8 mouse cellular contexts compared by ENCODE assay signal in the genomic region with DNA sequence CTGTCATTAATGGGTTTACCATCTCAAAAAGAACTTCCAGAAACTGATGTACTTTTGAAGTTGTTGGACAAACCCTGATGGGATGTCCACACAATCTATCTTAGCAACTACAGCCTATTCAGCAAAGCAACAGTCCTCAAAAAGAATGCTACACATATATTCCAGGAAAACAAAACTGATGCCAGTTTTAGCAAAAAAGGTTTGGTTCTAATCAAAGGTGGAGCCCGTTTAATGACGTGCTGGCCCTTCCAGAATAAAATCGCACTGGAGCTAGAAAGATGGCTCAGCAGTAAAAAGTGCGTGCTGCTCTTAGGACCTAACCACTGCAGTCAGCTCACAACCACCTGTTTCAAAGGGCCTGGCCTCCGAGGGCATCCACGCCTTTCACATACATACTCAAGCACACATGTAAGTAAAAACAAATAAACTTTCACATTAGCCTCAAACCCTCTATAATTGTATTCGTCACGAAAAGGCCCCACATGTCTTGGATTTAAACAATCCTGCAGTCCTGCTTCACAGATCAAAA. TPM values are rescaled to one million over a fixed set of nuclear protein-coding genes. Genes with fewer than 3 reads are reported as not detected.
DNase-seq lines count a peak whose midpoint lies in the region; TF ChIP-seq lines count a peak whose summit lies in the region.

No protein-coding gene starts in this region.

- H3K27me3 ChIP-seq in cerebellum, adult 2 months (ENCODE audit: control insufficient read depth, insufficient read depth, low read length): no peaks in the 10 kb centered on the region
- H3K27me3 ChIP-seq in E14TG2a.4 (ENCODE audit: insufficient read depth, low read length): no peaks in the 10 kb centered on the region
- 0 out of 2 replicates have a peak, but pooled peaks cover 7% of the 10 kb centered on the region for H3K27me3 ChIP-seq in hindbrain, embryonic 10.5 days (ENCODE audit: insufficient read depth, poor library complexity, severe bottlenecking)
- H3K27me3 ChIP-seq in midbrain, embryonic 10.5 days (ENCODE audit: low read depth, poor library complexity, severe bottlenecking): peaks cover 10% of the 10 kb centered on the region

- H3K27ac ChIP-seq in cerebellum, adult 2 months (ENCODE audit: insufficient read depth, low read length): no peak overlapping the region
- H3K27ac ChIP-seq in hindbrain, embryonic 10.5 days: no peak overlapping the region
- H3K27ac ChIP-seq in midbrain, embryonic 10.5 days (replicated peaks): no peak overlapping the region

- peaks cover 2% of the 10 kb centered on the region; the same call in 1 of the 2 replicates for H3K4me1 ChIP-seq in cerebellum, adult 2 months (ENCODE audit: control insufficient read depth, insufficient read depth, low read length)
- peaks cover 40% of the 10 kb centered on the region for H3K4me1 ChIP-seq in E14TG2a.4 (replicated peaks; ENCODE audit: low read depth, low read length)
- peaks cover 28% of the 10 kb centered on the region for H3K4me1 ChIP-seq in hindbrain, embryonic 10.5 days (replicated peaks)
- peaks cover 29% of the 10 kb centered on the region for H3K4me1 ChIP-seq in midbrain, embryonic 10.5 days

- DNase-seq in cerebellum, adult 2 months: no peak
- DNase-seq in cerebellum, adult 9-11 months: no peak
- no peak for DNase-seq in hindbrain, embryonic 10.5 days (ENCODE audit: low spot score)
- no peak for DNase-seq in midbrain, embryonic 10.5 days (ENCODE audit: low spot score)
- DNase-seq in right cerebral cortex, postnatal 10 days (ENCODE audit: low spot score in 2 of 2): no peak
- no peak for DNase-seq in urinary bladder, postnatal 4 days (ENCODE audit: low spot score in 2 of 2)
- no peak for DNase-seq in urinary bladder, adult 18-20 months (ENCODE audit: low spot score in 2 of 2)

- no peaks in the 10 kb centered on the region for H3K9me3 ChIP-seq in E14TG2a.4 (ENCODE audit: low read length)
- no peaks in the 10 kb centered on the region for H3K9me3 ChIP-seq in hindbrain, embryonic 10.5 days
- H3K9me3 ChIP-seq in midbrain, embryonic 10.5 days (replicated peaks): no peaks in the 10 kb centered on the region

- TF ChIP-seq POLR2A in cerebellum, adult 2 months (IDR thresholded peaks at IDR 0.05; ENCODE audit: borderline replicate concordance, insufficient read depth, low read length): no peak

- no peak for TF ChIP-seq CTCF in cerebellum, adult 2 months (IDR thresholded peaks at IDR 0.05; ENCODE audit: borderline replicate concordance, insufficient read depth, low read depth, low read length)
- TF ChIP-seq CTCF in E14TG2a.4 (conservative IDR thresholded peaks at IDR 0.05; ENCODE audit: low read length): no peak

- 71% methylated on average over 8 of the region's 8 CpGs for WGBS in cerebellum, adult 2 months
- WGBS in hindbrain, embryonic 10.5 days: 84% methylated on average over 8 of the region's 8 CpGs
- WGBS in midbrain, embryonic 10.5 days: 83% methylated on average over 8 of the region's 8 CpGs

- H3K36me3 ChIP-seq in E14TG2a.4 (ENCODE audit: insufficient read depth, low read length): peaks cover 42% of the 10 kb centered on the region
- peaks cover 48% of the 10 kb centered on the region for H3K36me3 ChIP-seq in hindbrain, embryonic 10.5 days
- H3K36me3 ChIP-seq in midbrain, embryonic 10.5 days: peaks cover 46% of the 10 kb centered on the region

- peak overlapping the region; percentile 39 for H3K4me3 ChIP-seq in cerebellum, adult 2 months (replicated peaks; ENCODE audit: insufficient read depth, low read depth, low read length)
- peak overlapping the region; percentile 89 for H3K4me3 ChIP-seq in E14TG2a.4 (replicated peaks; ENCODE audit: low read length)
- H3K4me3 ChIP-seq in hindbrain, embryonic 10.5 days: peak overlapping the region; percentile 95
- H3K4me3 ChIP-seq in midbrain, embryonic 10.5 days: peak overlapping the region; percentile 91

RNA-seq across cellular contexts. Expression of gene Atp13a3, which starts 18.8 kb away (rescaled TPM):
- 31.4 and 34.7 TPM in 2 replicates for polyA plus RNA-seq in cerebellum, adult 2 months (2012; rRNA removed)
- polyA plus RNA-seq in hindbrain, embryonic 10.5 days (2016; fragmentation: Nextera tagmentation; extraction: Ambion mirVana): 7.0 and 7.8 TPM in 2 replicates
- polyA plus RNA-seq in midbrain, embryonic 10.5 days (2016; fragmentation: Nextera tagmentation; extraction: Ambion mirVana): 7.1 and 7.8 TPM in 2 replicates

Comparison
In these comparisons a context has a peak if more than half of its experiments do, and no peak if none do; other contexts are left out.
1. H3K4me3 ChIP-seq: peak in every context shown above with its lines; median percentile 95 in hindbrain, embryonic 10.5 days; 91 in midbrain, embryonic 10.5 days; 89 in E14TG2a.4; 39 in cerebellum, adult 2 months.